Mouse (Mus musculus): ENCODE results near the gene Bcor.

Gene Bcor

GRCm38 (mm10) chrX:12086674-12087510, 73.3 kb downstream of the Bcor start:
- peak in 1 of 2 experiments; percentile 55 for DNase-seq (ENCODE audit: low spot score in 2 of 2)

GRCm38 (mm10) chrX:12085949-12086348, 74.2 kb downstream of the Bcor start:
- no peak for DNase-seq (ENCODE audit: low spot score in 2 of 2)

- no peak for DNase-seq (ENCODE audit: low spot score in 2 of 2)
Measured at GRCm38 (mm10) chrX:12085290-12085689, 74.9 kb downstream of the Bcor start.

GRCm38 (mm10) chrX:12084698-12085097, 75.5 kb downstream of the Bcor start:
- DNase-seq (ENCODE audit: low spot score in 2 of 2): no peak

- DNase-seq (ENCODE audit: low spot score in 2 of 2): no peak
Measured at GRCm38 (mm10) chrX:12083631-12084030, 76.5 kb downstream of the Bcor start.

GRCm38 (mm10) chrX:12082736-12083135, 77.4 kb downstream of the Bcor start:
- DNase-seq (ENCODE audit: low spot score in 2 of 2): no peak

GRCm38 (mm10) chrX:12082184-12082583, 78.0 kb downstream of the Bcor start:
- DNase-seq (ENCODE audit: low spot score in 2 of 2): no peak

GRCm38 (mm10) chrX:12081741-12082155, 78.4 kb downstream of the Bcor start:
- no peak for DNase-seq (ENCODE audit: low spot score in 2 of 2)

GRCm38 (mm10) chrX:12080904-12081740, 79.0 kb downstream of the Bcor start:
- no peak for DNase-seq (ENCODE audit: low spot score in 2 of 2)

GRCm38 (mm10) chrX:12080095-12080903, 79.9 kb downstream of the Bcor start:
- DNase-seq (ENCODE audit: low spot score in 2 of 2): peak; percentile 43 to 53

- peak in 1 of 2 experiments; percentile 42 for DNase-seq (ENCODE audit: low spot score in 2 of 2)
Measured at GRCm38 (mm10) chrX:12079309-12080094, 80.7 kb downstream of the Bcor start.

GRCm38 (mm10) chrX:12079059-12079308, 81.2 kb downstream of the Bcor start:
- DNase-seq (ENCODE audit: low spot score in 2 of 2): no peak

GRCm38 (mm10) chrX:12078195-12079058, 81.7 kb downstream of the Bcor start:
- DNase-seq (ENCODE audit: low spot score in 2 of 2): no peak

- DNase-seq (ENCODE audit: low spot score in 2 of 2): no peak
Measured at GRCm38 (mm10) chrX:12077601-12077980, 82.6 kb downstream of the Bcor start.

GRCm38 (mm10) chrX:12076763-12077600, 83.2 kb downstream of the Bcor start:
- peak in 1 of 2 experiments; percentile 54 for DNase-seq (ENCODE audit: low spot score in 2 of 2)

- DNase-seq (ENCODE audit: low spot score in 2 of 2): no peak
Measured at GRCm38 (mm10) chrX:12072721-12073120, 87.4 kb downstream of the Bcor start.

GRCm38 (mm10) chrX:12068978-12069724, 91.0 kb downstream of the Bcor start:
- DNase-seq (ENCODE audit: low spot score in 2 of 2): no peak

GRCm38 (mm10) chrX:12067851-12068510, 92.2 kb downstream of the Bcor start:
- no peak for DNase-seq (ENCODE audit: low spot score in 2 of 2)
